Mouse (Mus musculus) liver, adult 2 months (tissue): ENCODE results near the gene Sec63. TPM values are rescaled to one million over a fixed set of nuclear protein-coding genes. Genes with fewer than 3 reads are reported as not detected.

Experiments
- DNase-seq: peaks from one replicate; pipeline ENCODE4 v3.0.0-alpha.2; 2011; ENCODE audit warnings: low read depth, low spot score; ENCODE audit errors: extremely low read depth
- H3K27ac ChIP-seq: fragments of 200-500 bp; replicated peaks from 2 replicates; pipeline ENCODE4 v1.5.1; 2012; ENCODE audit warnings: low read depth, mild to moderate bottlenecking, control low read depth, inconsistent platforms, low read length; ENCODE audit not compliant: insufficient read depth
- H3K27me3 ChIP-seq: fragments of 200-500 bp; 2 replicates; pipeline ENCODE4 v1.6.1; 2012; ENCODE audit warnings: mild to moderate bottlenecking, moderate library complexity, low read length, inconsistent platforms; ENCODE audit not compliant: control insufficient read depth, insufficient read depth
- H3K36me3 ChIP-seq: fragments of 200-500 bp; 2 replicates; pipeline ENCODE4 v1.6.1; 2012; ENCODE audit warnings: low read length, inconsistent platforms; ENCODE audit not compliant: control insufficient read depth, insufficient read depth
- H3K4me1 ChIP-seq: fragments of 200-500 bp; 2 replicates; pipeline ENCODE4 v1.6.1; 2011; ENCODE audit warnings: low read length; ENCODE audit not compliant: control insufficient read depth, insufficient read depth
- H3K4me3 ChIP-seq: fragments of 200-500 bp; 2 replicates; pipeline ENCODE4 v1.5.1; 2011; ENCODE audit warnings: low read depth, mild to moderate bottlenecking, control low read depth, low read length, moderate library complexity; ENCODE audit not compliant: insufficient read depth
- H3K79me2 ChIP-seq: fragments of 200-500 bp; 2 replicates; pipeline ENCODE4 v1.6.1; 2012; ENCODE audit warnings: inconsistent platforms, mild to moderate bottlenecking, low read length, moderate library complexity; ENCODE audit not compliant: control insufficient read depth, insufficient read depth
- H3K9ac ChIP-seq: fragments of 200-500 bp; 2 replicates; pipeline ENCODE4 v1.6.1; 2012; ENCODE audit warnings: low read depth, mild to moderate bottlenecking, control low read depth, inconsistent platforms, low read length
- CTCF ChIP-seq: fragments of 200-500 bp; IDR thresholded peaks from 2 replicates; pipeline ENCODE4 v1.5.1; 2011; ENCODE audit warnings: low read depth, low read length, control low read depth
- POLR2A ChIP-seq: fragments of 200-500 bp; IDR thresholded peaks from 2 replicates; pipeline ENCODE4 v1.6.1; 2011; ENCODE audit warnings: low read length, control low read depth; ENCODE audit not compliant: insufficient read depth; ENCODE audit errors: extremely low read depth
- WGBS: fragments of 180-500 bp; shearing (Covaris S2); methylation state at CpG from one replicate; pipeline ENCODE4 v1.1.7; 2018; 5-methylcytosine and 5-hydroxymethylcytosine counted together
- polyA plus RNA-seq: library from polyadenylated mRNA; depleted of rRNA; stranded (reverse); fragments of >200 nt; gene quantifications from 2 replicates; pipeline ENCODE4 v1.2.3, GENCODE M21; 2012
- total RNA-seq: library from RNA; depleted of rRNA; stranded (reverse); fragments of >200 nt; gene quantifications from 2 replicates; pipeline ENCODE4 v1.2.3, GENCODE M21; 2014

Sec63 gene
- total and polyA plus RNA-seq, 2 experiments = 12.5 to 42.8 TPM

- TF ChIP-seq CTCF = no peak
- TF ChIP-seq POLR2A = no peak
- 58% methylated on average over 7 of the region's 7 CpGs for WGBS
- no peak overlapping the region for H3K4me3 ChIP-seq
- no peak overlapping the region for H3K27ac ChIP-seq
- no peaks in the 10 kb centered on the region for H3K79me2 ChIP-seq
- H3K36me3 ChIP-seq = no peaks in the 10 kb centered on the region
- H3K9ac ChIP-seq = no peak overlapping the region
- peaks cover 5% of the 10 kb centered on the region; the same call in 1 of the 2 replicates for H3K4me1 ChIP-seq
- H3K27me3 ChIP-seq = no peaks in the 10 kb centered on the region
- peak; percentile 16 for DNase-seq
Measured at GRCm38 (mm10) chr10:42861446-42861845, 100.2 kb downstream of the Sec63 start.

- Histone ChIP-seq H3K9ac (peak overlapping the region; percentile 19; the same call in 1 of the 2 replicates), H3K4me1 (peaks cover 5% of the 10 kb centered on the region; the same call in 1 of the 2 replicates), H3K27ac (peak overlapping the region; percentile 42), H3K36me3 (no peaks in the 10 kb centered on the region), H3K27me3 (no peaks in the 10 kb centered on the region), H3K79me2 (no peaks in the 10 kb centered on the region), H3K4me3 (peak overlapping the region; percentile 47; the same call in 1 of the 2 replicates)
- 5% methylated on average over 13 of the region's 13 CpGs for WGBS
- DNase-seq = peak; percentile 95
- no peak for TF ChIP-seq CTCF
- TF ChIP-seq POLR2A = no peak
Measured at GRCm38 (mm10) chr10:42862102-42862740, 100.9 kb downstream of the Sec63 start.

GRCm38 (mm10) chr10:42862806-42863205 is 101.5 kb downstream of the Sec63 start:
- Histone ChIP-seq H3K4me1 (peaks cover 5% of the 10 kb centered on the region; the same call in 1 of the 2 replicates), H3K4me3 (no peak overlapping the region; the same call in 1 of the 2 replicates), H3K79me2 (no peaks in the 10 kb centered on the region), H3K27me3 (no peaks in the 10 kb centered on the region), H3K9ac (no peak overlapping the region), H3K27ac (no peak overlapping the region), H3K36me3 (no peaks in the 10 kb centered on the region)
- DNase-seq = no peak
- no peak for TF ChIP-seq CTCF
- WGBS = 30% methylated on average over 4 of the region's 4 CpGs

- WGBS = 42% methylated on average over 31 of the region's 31 CpGs
- no peaks in the 10 kb centered on the region for H3K79me2 ChIP-seq
Measured at GRCm38 (mm10) chr10:42863621-42864391, 102.5 kb downstream of the Sec63 start.

GRCm38 (mm10) chr10:42864696-42865095 is 103.4 kb downstream of the Sec63 start:
- no peak for DNase-seq
- TF ChIP-seq CTCF = no peak
- TF ChIP-seq POLR2A = no peak
- H3K4me1 ChIP-seq = peaks cover 5% of the 10 kb centered on the region; the same call in 1 of the 2 replicates

More at GRCm38 (mm10) chr10:42863621-42864391, 102.5 kb downstream of the Sec63 start:
- H3K36me3 ChIP-seq = no peaks in the 10 kb centered on the region
- TF ChIP-seq POLR2A (no peak), CTCF (no peak)
- H3K4me1 ChIP-seq = peaks cover 5% of the 10 kb centered on the region; the same call in 1 of the 2 replicates
- H3K27me3 ChIP-seq = no peaks in the 10 kb centered on the region
- H3K9ac ChIP-seq = no peak overlapping the region
- no peak for DNase-seq
- H3K27ac ChIP-seq = no peak overlapping the region
- H3K4me3 ChIP-seq = peak overlapping the region; percentile 10; the same call in 1 of the 2 replicates

GRCm38 (mm10) chr10:42868416-42868815 is 107.1 kb downstream of the Sec63 start:
- H3K79me2 ChIP-seq = no peaks in the 10 kb centered on the region
- H3K27me3 ChIP-seq = no peaks in the 10 kb centered on the region
- whole genome bisulfite sequencing = 87% methylated on average over 9 of the region's 9 CpGs
- no peak overlapping the region for H3K27ac ChIP-seq
- no peaks in the 10 kb centered on the region for H3K36me3 ChIP-seq
- H3K4me3 ChIP-seq = no peak overlapping the region
- TF ChIP-seq POLR2A = no peak
- no peak for TF ChIP-seq CTCF
- H3K4me1 ChIP-seq = no peaks in the 10 kb centered on the region
- DNase-seq = no peak
- no peak overlapping the region for H3K9ac ChIP-seq

More at GRCm38 (mm10) chr10:42864696-42865095, 103.4 kb downstream of the Sec63 start:
- no peak overlapping the region for H3K27ac ChIP-seq
- H3K4me3 ChIP-seq = no peak overlapping the region
- no peak overlapping the region for H3K9ac ChIP-seq
- no peaks in the 10 kb centered on the region for H3K36me3 ChIP-seq
- 89% methylated on average over 5 of the region's 5 CpGs for WGBS
- no peaks in the 10 kb centered on the region for H3K79me2 ChIP-seq
- H3K27me3 ChIP-seq = no peaks in the 10 kb centered on the region
